In the genomic region with DNA sequence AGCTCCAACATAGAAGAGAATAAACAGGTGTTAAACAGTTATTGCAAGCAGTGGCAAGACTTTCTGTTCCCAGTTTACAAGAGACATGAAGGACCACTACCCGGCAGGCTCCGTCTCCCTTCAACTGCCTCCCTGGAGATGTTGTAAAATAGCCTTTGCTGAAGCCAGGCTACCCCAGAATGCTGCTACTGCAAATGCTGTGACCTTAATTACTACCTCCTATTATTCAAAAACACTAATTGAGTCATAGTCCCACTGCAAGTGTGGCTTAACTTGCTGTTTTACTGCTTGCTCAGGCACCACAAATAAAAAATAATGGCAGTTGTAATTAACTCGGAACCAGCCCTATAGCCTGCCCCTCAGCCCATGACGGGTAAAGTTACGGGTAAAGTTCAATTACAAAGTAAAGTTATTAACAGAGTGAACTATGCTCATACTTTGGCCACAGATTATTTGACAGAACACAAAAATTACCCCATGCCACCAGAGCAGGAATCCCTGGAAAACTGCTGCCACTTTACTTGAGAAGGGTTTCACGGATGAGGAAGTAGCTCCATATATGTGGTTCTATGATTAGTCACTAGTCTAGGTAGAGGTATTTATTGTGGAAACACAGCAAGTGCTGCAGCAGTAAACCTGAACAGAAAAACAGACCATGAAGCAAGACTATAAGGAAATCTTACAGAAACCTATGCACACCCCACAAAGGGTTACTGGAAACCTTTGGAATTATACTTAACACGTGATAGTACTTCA, we compare ENCODE assay signal across 27 mouse cellular contexts.
DNase-seq lines count a peak whose midpoint lies in the region; ATAC-seq and TF ChIP-seq lines count a peak whose summit lies in the region.
"Had no signal": no experiment of that assay in that cellular context is flagged by ENCODE, and none has a peak within 500 bp of the region (broad histone marks: within the 10 kb centered on the region; RNA-seq: fewer than 3 reads in every experiment).

No protein-coding gene starts in this region.

- DNase-seq in kidney, adult 2 months = peak; percentile 73
- no peak for DNase-seq in kidney, adult 18-20 months
- DNase-seq in kidney, postnatal 36 days = peak; percentile 33 to 36
- DNase-seq in layer of hippocampus, postnatal 36 days = no peak
- no peak for DNase-seq in right cerebral cortex, adult 2 months (ENCODE audit: low spot score in 2 of 2)
- DNase-seq: adrenal gland, postnatal 25 days; cerebellum, adult 9-11 months; gastrocnemius, postnatal 36 days; heart, postnatal 36 days; lung, adult 18-20 months; lung, postnatal 10 days; midbrain, embryonic 14.5 days; right cerebral cortex, postnatal 4 days; thymus, adult 2 months; thymus, postnatal 4 days had no signal

- no peak overlapping the region for H3K4me2 ChIP-seq in intestine, embryonic 15.5 days (replicated peaks)
- no peak overlapping the region for H3K4me2 ChIP-seq in kidney, embryonic 14.5 days (replicated peaks; ENCODE audit: low read depth, low read length)
- H3K4me2 ChIP-seq: heart, embryonic 15.5 days; hindbrain, embryonic 13.5 days; liver, embryonic 11.5 days; neural tube, embryonic 12.5 days had no signal

- peak; percentile 54 for ATAC-seq in intestine, embryonic 15.5 days
- ATAC-seq in kidney, embryonic 14.5 days (ENCODE audit: low FRiP score, low TSS enrichment) = peak; percentile 73
- no peak for ATAC-seq in megakaryocyte-erythroid progenitor cell, adult 5-6 weeks (replicated peaks; ENCODE audit: low FRiP score, low TSS enrichment, poor library complexity, severe bottlenecking)
- ATAC-seq: CD4-positive, CD25-positive, alpha-beta regulatory T cell, adult 4 months; forebrain, embryonic 16.5 days had no signal

- no peaks in the 10 kb centered on the region for H3K27me3 ChIP-seq in kidney, adult 2 months (replicated peaks; ENCODE audit: control insufficient read depth, insufficient read depth, low read length)
- no peaks in the 10 kb centered on the region for H3K27me3 ChIP-seq in intestine, embryonic 15.5 days (replicated peaks)
- no peaks in the 10 kb centered on the region for H3K27me3 ChIP-seq in kidney, embryonic 14.5 days (ENCODE audit: control insufficient read depth, insufficient read depth, low read length)
- H3K27me3 ChIP-seq: heart, embryonic 15.5 days; hindbrain, embryonic 13.5 days; neural tube, embryonic 12.5 days had no signal

- H3K9ac ChIP-seq in intestine, embryonic 15.5 days = no peak overlapping the region
- H3K9ac ChIP-seq in kidney, embryonic 14.5 days (ENCODE audit: low read depth, low read length) = no peak overlapping the region
- H3K9ac ChIP-seq: heart, embryonic 15.5 days; hindbrain, embryonic 13.5 days; neural tube, embryonic 12.5 days had no signal

- 35% methylated on average over 7 of the region's 7 CpGs for WGBS in kidney, adult 2 months
- WGBS in intestine, embryonic 15.5 days = 60% methylated on average over 7 of the region's 7 CpGs
- 33% methylated on average over 7 of the region's 7 CpGs for WGBS in kidney, embryonic 14.5 days

- H3K27ac ChIP-seq in kidney, adult 2 months (ENCODE audit: insufficient read depth, low read depth, low read length) = peak overlapping the region; percentile 69
- peak overlapping the region; percentile 37 for H3K27ac ChIP-seq in intestine, embryonic 15.5 days
- no peak overlapping the region for H3K27ac ChIP-seq in kidney, embryonic 14.5 days (ENCODE audit: low read depth, low read length)
- H3K27ac ChIP-seq: embryonic facial prominence, embryonic 10.5 days; heart, embryonic 15.5 days; hindbrain, embryonic 13.5 days; layer of hippocampus, adult 2 months; neural tube, embryonic 12.5 days; stomach, postnatal 0 days had no signal

- TF ChIP-seq POLR2A in kidney, adult 2 months (IDR thresholded peaks at IDR 0.05; ENCODE audit: low read depth, low read length) = no peak

- no peaks in the 10 kb centered on the region for H3K9me3 ChIP-seq in intestine, embryonic 15.5 days
- no peaks in the 10 kb centered on the region for H3K9me3 ChIP-seq in kidney, embryonic 14.5 days (ENCODE audit: control insufficient read depth, low read length)
- H3K9me3 ChIP-seq: embryonic facial prominence, embryonic 10.5 days; heart, embryonic 15.5 days; hindbrain, embryonic 13.5 days; neural tube, embryonic 12.5 days had no signal

- H3K36me3 ChIP-seq in kidney, adult 2 months (ENCODE audit: control insufficient read depth, insufficient read depth, low read length) = no peaks in the 10 kb centered on the region
- H3K36me3 ChIP-seq in intestine, embryonic 15.5 days = no peaks in the 10 kb centered on the region
- H3K36me3 ChIP-seq in kidney, embryonic 14.5 days (ENCODE audit: control insufficient read depth, insufficient read depth, low read length) = no peaks in the 10 kb centered on the region
- H3K36me3 ChIP-seq: embryonic facial prominence, embryonic 10.5 days; heart, embryonic 15.5 days; hindbrain, embryonic 13.5 days; neural tube, embryonic 12.5 days had no signal

- peaks cover 12% of the 10 kb centered on the region; the same call in 1 of the 2 replicates for H3K4me1 ChIP-seq in kidney, adult 2 months (ENCODE audit: control insufficient read depth, insufficient read depth, low read length)
- H3K4me1 ChIP-seq in intestine, embryonic 15.5 days (replicated peaks) = no peaks in the 10 kb centered on the region
- H3K4me1 ChIP-seq in kidney, embryonic 14.5 days (ENCODE audit: control insufficient read depth, insufficient read depth, low read length) = 0 out of 2 replicates have a peak, but pooled peaks cover 5% of the 10 kb centered on the region
- H3K4me1 ChIP-seq: embryonic facial prominence, embryonic 10.5 days; heart, embryonic 15.5 days; hindbrain, embryonic 13.5 days; neural tube, embryonic 12.5 days had no signal

- no peak for TF ChIP-seq CTCF in kidney, adult 2 months (conservative IDR thresholded peaks at IDR 0.05; ENCODE audit: insufficient read depth, insufficient read length, low read depth, low read length)

- no peak overlapping the region for H3K4me3 ChIP-seq in kidney, adult 2 months (ENCODE audit: insufficient read depth, low read depth, low read length)
- no peak overlapping the region for H3K4me3 ChIP-seq in intestine, embryonic 15.5 days (replicated peaks)
- H3K4me3 ChIP-seq in kidney, embryonic 14.5 days (ENCODE audit: low read length) = no peak overlapping the region
- H3K4me3 ChIP-seq: embryonic facial prominence, embryonic 10.5 days; heart, embryonic 15.5 days; hindbrain, embryonic 13.5 days; layer of hippocampus, adult 2 months; neural tube, embryonic 12.5 days had no signal

Comparison
In these comparisons a context has a peak if more than half of its experiments do, and no peak if none do; other contexts are left out.
1. DNase-seq: peak in kidney, adult 2 months (single experiment) and kidney, postnatal 36 days (2 of 2); none in kidney, adult 18-20 months (single experiment), layer of hippocampus, postnatal 36 days (0 of 2) and right cerebral cortex, adult 2 months (0 of 2).